Mouse (Mus musculus) lung, postnatal 14 days (tissue): ENCODE data around the gene Cd209e.
"Not testable (repeated sequence)": the region's sequence is repeated elsewhere in the genome, so short reads cannot be mapped to it uniquely, and the experiment has no call there.

Source experiments
- DNase-seq: peaks from one replicate; pipeline ENCODE4 v3.0.0; 2021

The Cd209e gene

DNA sequence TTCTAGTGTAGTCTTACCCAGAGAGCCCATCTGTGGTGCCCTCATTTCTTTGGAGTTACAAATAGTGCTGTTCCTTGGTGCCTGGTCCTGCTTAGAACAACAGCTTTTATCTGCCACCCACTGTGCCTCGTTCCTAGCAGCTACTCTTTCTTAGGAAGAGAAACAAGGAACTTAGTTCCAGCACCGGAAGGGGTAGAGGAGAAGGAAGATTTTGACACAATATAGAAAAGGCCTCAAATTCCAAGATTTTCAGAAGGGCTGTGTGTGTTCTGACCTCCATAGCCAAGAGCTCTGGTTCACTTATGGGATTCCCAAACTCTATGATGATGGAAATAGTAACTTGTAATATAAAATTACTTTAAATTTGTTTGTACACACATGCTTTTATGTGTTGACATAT lies at the start of gene Cd209e:
Cd209e (minus strand) TSS at position 101 of the 400 bp plus-strand sequence.
- DNase-seq = no peak

DNA sequence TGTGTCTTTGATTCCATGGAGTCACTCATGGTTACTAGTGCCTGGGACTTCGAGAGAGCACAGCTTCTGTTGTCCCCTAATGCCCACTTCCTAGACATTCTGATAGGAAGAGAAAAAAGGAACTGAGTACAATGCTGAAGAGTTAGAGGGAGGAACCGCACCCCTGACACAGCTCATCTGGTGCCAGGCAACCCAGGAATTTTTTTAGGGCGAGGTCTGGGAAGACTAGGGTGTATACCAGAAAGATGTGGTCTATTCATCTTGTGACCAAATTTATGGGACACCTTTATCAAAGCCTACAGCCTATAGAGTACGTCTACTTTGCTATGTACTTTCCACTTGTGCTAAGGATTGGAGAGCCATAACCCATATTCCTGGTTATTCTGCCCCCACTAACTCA lies 24.3 kb upstream of the Cd209e start, which contains the start of gene Cd209d:
Cd209d (minus strand) TSS at position 101 of the 400 bp plus-strand sequence.
- DNase-seq = no peak

DNA sequence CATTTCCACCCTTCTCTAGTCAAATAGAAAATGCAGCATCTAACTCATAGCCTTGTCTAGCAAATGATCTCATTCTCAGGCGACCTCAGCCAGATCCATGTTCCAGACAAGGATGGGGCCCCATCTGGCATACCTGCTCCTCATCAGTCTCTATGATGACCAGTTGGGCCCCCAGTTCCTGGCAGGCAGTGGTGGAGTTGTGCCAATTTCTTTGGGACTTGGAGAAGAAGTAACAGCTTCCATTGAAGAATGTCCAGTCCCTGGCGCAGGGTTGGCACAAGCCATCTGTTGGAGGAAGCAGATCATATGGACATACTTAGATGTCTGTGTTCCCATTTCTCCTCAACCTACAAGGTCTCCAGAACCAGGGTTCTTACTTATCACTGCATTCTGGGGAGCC lies 22.0 kb upstream of the Cd209e start:
- no peak for DNase-seq

DNA sequence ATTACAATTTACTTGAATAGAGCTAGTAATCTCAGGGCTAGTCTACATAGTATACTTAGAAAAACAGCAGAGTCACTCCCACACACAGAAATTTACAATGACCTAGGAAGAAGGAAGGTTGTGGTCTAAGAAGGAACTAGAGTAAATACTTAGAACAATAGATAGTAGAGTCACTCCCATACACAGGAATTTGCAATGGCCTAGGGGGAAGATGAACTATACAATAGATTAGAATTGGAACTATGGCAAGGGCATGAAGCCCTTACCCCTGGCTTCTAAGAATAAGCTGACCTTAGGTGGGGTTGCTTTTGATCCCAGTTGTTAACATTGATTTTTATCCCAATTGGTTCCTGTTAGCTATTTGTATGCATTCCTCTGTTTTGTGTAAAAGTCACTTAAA lies 8.6 kb upstream of the Cd209e start:
- DNase-seq = not testable (repeated sequence)

DNA sequence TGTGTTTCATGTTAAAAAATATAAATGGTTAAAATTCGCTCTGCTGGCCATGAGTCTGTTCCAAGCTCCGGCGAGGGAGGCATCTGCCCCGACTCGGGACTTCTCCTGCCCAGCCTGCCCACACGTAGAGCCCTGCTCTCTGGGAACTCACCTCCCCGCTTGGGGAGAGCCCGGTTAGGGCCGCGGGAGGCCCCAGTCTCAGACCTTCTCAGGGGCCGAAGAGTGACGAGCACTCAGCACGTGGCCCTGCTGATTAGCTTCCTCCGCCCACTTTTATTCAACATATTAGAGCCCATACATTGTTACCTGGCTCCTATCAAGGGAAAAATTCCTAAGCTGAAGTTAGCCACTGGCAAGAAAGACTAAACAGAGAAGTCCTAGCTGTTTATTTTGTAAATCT lies 51.0 kb downstream of the Cd209e start:
- DNase-seq = peak; percentile 29
